Mouse (Mus musculus) heart, adult 8-10 months (tissue): ENCODE results near the gene Tmem38b. TPM values are rescaled to one million over a fixed set of nuclear protein-coding genes. Genes with fewer than 3 reads are reported as not detected.
"Not testable (repeated sequence)": the region's sequence is repeated elsewhere in the genome, so short reads cannot be mapped to it uniquely, and the experiment has no call there.

Source experiments
- DNase-seq: peaks from one replicate; pipeline ENCODE4 v3.0.0; 2022; ENCODE audit warnings: low spot score
- total RNA-seq, 4 experiments: library from RNA; stranded (reverse); gene quantifications; 2 replicates each; pipeline ENCODE4 v1.2.4; 2022

Tmem38b gene
- 10 to 100 TPM; 21.7 to 30.6 (median 27.4) TPM for total RNA-seq

- peak; percentile 31 for DNase-seq
Observed at GRCm38 (mm10) chr4:53825821-53826605, at the start of gene Tmem38b. Gene Tmem38b (plus strand): TSS chr4:53826045.

GRCm38 (mm10) chr4:53781396-53781795, 44.4 kb upstream of the Tmem38b start:
- no peak for DNase-seq

DNA sequence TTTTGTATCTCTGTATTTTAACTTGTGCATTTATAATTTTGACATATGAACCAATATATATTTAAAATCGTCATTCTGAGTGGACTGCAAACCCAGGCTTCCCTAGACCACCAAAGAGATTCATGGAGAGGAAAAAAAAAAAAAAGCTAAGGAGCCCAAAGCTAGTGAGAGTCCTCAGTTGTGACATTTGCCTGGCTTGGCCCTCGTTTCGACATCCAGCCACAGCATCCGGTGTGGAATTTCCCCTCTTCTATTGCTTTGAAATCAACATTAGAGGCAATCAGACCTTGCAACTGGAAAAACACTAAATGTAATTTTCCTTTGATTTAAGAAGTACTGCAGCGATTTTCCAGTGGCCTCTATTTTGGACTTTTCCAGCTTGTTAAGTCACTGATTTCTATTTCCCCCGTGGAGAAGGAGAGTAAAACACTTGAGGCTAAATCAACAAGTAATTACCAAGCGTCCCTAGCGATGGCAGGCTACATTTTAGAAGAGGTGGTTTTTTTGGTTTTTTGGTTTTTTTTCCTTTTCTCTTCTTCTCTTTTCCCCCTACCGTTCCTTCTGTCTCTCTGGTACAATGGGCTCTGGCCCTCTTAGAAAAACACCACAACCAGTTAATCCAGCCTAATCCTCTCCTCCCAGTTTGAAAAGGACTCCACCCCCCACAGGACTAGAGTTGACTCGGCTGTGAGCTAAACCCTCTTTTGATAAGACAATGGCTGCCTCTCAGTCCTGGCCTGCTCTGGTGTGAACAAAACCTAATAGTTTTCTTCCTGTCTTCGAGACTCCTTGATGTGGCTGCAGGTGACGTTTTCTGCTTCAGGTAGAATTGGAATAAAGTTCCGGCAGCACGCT, 43.4 kb upstream of the Tmem38b start:
- no peak for DNase-seq

DNA sequence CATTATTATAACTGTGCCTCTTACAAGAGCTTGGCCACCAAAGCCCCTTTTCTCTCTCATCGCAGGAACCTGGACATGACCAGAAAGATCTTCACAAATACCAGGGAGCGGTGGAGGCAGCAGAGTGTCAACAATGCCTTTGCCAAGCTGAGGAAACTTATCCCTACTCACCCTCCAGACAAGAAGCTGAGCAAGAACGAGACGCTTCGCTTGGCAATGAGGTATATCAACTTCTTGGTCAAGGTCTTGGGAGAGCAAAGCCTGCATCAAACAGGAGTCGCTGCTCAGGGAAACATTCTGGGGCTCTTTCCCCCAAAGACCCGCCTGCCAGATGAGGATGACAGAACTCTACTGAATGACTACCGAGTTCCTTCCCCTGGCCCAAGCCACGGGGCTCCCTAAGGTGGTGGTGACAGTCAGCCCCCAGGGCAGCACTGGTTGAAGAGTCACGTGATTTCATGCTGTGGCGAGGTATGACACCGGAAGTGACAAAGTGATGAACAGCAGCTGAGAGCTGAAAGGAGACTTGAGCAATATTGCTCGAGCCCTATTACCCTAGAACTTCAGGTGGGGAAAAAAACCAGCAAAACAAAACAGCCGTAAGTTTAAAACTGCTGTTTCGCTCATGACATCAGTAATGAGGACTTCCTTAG, 40.0 kb upstream of the Tmem38b start:
- no peak for DNase-seq

DNA sequence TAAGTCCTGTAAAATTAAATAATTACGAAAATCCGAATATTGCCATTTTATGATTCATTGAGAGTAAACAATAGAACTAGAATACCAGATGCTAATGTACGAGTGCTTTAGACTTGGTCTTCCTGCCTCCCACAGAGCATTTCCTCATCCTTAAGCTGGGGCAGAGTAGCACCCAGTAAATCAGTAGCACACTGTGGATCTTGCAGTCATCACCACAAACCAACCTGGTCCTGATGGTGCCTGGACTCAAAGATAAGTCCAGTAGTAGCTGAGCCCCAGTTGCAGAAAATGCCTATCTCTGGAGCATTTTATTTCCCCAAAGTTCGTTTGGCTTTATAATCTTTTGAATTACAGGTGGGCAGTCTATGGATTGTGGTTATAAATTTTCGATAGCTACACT, 39.0 kb upstream of the Tmem38b start:
- no peak for DNase-seq

DNA sequence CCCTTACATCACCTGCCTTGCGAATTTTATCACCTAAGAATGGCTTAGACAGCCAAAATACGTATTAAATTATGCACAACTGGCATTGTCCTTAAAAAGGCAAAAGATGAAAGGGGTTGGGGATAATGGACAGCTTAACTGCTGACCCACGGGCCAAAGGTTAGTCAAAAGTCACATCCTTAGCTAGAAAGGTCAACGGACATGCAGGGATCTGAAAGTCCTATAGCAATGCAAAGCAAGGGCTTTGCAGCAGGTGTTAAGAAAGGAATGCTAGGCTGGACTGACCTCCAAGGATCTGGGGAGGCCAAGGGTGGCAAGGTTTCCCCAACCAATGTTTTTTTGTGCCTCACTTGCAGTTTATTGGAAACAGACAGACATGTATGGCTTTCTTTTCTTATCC, 36.5 kb upstream of the Tmem38b start:
- no peak for DNase-seq

DNA sequence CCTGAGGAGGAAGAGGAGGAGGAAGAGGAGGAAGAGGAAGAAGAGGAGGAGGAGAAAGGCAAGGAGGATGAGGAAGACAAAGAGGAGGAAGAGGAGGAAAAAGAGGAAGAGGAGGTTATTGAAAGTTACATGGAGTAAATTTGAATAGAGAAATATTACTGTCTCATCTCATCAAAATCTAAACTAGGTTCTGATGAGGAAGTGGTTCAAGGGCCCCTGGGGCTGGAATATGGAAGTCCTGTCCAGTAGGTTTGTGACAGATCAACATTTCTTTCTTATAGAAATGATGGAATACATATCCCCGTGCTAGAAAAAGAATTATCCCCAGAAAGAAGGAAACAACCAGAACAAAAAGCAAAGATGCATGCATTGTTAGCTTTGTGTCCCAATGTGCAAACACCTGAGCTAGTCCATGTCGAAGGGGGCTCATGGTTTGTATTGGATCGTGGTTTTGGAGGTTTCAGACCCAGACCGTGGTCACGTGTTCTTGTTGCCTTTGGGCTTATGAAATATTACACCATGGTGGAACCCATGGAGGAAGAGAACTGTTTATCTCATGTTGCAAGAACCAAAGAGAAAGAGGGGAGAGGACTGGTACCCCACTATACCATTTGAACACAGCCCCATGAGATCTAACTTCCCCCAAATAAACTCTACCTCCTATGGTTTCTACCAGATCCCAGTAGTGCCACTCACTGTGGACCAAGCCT, 31.4 kb upstream of the Tmem38b start:
- no peak for DNase-seq

GRCm38 (mm10) chr4:53795086-53795485, 30.8 kb upstream of the Tmem38b start:
- DNase-seq, result no peak

GRCm38 (mm10) chr4:53795706-53796105, 30.1 kb upstream of the Tmem38b start:
- DNase-seq, result no peak

GRCm38 (mm10) chr4:53796865-53797772, 28.7 kb upstream of the Tmem38b start:
- no peak for DNase-seq

- no peak for DNase-seq
Observed at GRCm38 (mm10) chr4:53798896-53799676, 26.8 kb upstream of the Tmem38b start.

DNA sequence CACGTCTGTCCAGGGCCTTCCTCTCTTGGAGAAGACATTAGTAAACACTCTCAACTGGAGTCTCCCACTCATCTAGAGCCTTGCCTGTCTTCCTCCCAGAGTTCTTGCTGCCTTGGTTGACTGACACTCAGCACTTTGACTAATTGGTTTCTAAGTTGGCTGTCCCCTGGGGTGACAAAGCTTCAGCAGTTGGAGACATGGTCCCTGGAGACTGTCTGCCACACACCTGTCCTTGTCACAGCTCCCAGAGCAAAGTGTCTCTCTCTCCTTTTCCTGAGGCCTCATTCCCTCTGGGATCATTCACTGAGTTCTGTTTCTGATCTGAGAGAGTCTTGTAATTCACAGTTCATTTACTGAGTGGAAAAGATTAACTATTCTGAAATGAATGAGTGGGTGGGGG, 26.1 kb upstream of the Tmem38b start:
- DNase-seq, result no peak

DNA sequence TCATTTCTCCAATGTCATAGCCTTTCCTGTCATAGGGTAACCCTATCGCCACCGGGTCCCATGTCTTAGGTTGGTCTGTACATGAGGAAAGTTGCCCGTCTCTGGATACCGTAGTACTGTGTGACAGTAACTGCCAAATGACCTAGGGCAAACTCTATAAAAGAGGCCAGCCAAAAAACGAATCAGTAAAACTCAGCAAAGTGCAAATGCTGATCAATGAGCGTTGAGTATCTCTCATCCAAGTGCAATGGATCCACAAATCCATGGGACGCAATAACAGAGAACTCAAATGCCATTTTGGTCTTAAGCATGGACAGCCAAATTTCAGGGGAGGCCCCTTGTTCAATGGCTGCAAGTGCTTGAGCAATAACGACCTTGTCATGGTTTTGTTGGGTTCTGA, 22.2 kb upstream of the Tmem38b start:
- not testable (repeated sequence) for DNase-seq

GRCm38 (mm10) chr4:53806428-53806827, 19.4 kb upstream of the Tmem38b start:
- not testable (repeated sequence) for DNase-seq

GRCm38 (mm10) chr4:53818320-53818719, 7.5 kb upstream of the Tmem38b start:
- DNase-seq, result no peak

DNA sequence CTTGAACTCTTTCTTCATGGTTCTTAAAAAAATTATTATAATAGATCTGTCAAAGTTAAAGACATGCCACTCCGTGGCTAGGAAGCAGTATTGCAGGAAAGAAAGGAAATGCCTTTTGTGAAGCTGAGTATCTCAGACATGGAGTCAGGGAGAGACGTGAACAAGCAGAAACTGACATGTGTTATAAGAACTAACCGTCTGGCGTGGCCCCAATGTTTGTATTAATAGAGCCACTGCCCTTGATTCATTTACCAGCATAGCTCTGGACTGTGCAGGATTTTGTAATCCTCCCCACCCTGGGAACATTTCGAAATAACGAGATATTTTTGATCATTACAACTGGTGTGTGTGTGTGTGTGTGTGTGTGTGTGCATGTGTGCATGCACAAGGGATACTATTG, 2.1 kb upstream of the Tmem38b start:
- peak; percentile 62 for DNase-seq

DNA sequence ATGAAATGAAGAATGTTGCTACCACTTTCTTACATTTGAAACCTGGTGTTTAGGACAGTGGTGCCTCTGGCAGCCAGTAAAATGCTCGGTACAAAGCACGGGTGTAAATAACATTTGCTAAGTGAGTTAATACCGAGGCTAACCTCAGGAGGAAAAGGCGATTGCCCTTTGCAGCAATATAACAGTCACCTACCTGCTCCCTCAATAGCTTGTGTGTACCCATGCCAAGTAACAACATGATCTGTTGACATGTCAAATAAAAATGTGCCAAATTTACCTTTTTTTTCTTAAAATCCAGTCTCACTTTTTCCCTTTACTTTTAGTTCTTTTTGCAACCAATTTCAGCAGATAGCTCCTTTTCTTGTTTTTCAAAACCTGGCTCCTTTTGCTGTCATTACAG, 1.0 kb upstream of the Tmem38b start:
- DNase-seq, result no peak

GRCm38 (mm10) chr4:53826641-53827248, 900 bp downstream of the Tmem38b start:
- peak; percentile 14 for DNase-seq

- DNase-seq, result no peak
Observed at GRCm38 (mm10) chr4:53827869-53828268, 2.0 kb downstream of the Tmem38b start.
